Mouse (Mus musculus): ENCODE data around the gene Sema3f.

DNA sequence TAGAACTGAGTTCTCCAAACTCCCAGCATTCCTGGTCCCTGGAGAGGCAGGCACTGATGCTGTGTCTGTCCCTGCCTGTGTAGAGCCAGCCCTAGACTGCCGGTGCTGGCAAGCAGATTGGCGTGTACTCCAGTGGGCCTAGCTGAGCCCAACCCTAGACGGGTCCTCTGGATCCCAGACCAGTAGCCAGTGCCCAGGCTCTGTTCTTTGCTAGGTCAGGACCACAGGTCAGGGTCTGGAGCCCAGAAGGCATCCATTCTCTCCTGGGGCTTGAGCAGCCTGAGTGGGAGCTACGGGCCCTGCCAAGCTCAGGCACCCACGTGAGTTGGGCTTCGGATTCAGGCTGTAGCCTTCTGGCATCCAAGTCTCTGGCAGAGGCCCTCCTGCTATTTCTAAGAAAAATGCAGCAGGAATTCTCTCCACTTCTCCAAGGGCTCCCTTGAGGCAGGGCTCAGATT, 10.1 kb downstream of the Sema3f start:
- TF ChIP-seq CTCF (IDR thresholded peaks at IDR 0.05; ENCODE audit: insufficient read depth, low read depth, low read length) (no peak), POLR2A (IDR thresholded peaks at IDR 0.05; ENCODE audit: insufficient read depth, low read depth, low read length) (no peak)
